7 mouse cellular contexts compared by ENCODE assay signal in the genomic region with DNA sequence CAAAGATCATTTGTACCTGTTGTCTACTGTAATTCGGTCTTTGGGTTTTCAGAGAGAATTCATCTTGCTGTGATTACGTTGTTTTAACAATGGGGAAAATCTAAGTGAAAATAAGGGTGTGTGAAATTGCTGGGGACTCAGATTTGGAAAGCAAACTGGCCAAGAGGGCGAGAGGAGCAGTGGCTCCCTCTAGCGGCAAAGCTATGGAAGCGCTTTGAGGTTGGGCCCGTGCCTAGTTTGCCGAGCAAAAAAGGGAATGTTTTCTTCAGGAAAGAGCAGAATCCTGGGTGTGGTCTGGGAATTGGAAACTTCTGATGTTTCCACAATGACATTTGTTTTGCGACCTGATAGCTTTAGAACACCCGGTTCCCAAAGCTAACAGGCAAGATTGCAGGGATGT.
DNase-seq lines count a peak whose midpoint lies in the region; ATAC-seq lines count a peak whose summit lies in the region.

No protein-coding gene starts in this region.

- peak; percentile 8 for DNase-seq in ovary, postnatal 10 days (ENCODE audit: low spot score)
- no peak for DNase-seq in ovary, adult 18-20 months (ENCODE audit: low spot score)
- DNase-seq in WW6 (ENCODE audit: low read depth, low spot score): peak; percentile 9
- DNase-seq in cerebellum, adult 9-11 months: peak; percentile 16
- DNase-seq in left cerebral cortex, postnatal 25 days (ENCODE audit: low spot score in 2 of 2): peak; percentile 17 to 23
- peak; percentile 71 for DNase-seq in retina, embryonic 14.5 days (ENCODE audit: low spot score)

- intact Hi-C loops in left cerebral cortex, postnatal 25 days (cut with DNase I): loop anchor here (2.0 to 10.0 kb wide), 2 partner anchors 204 to 1058 kb away; no protein-coding TSS in a partner anchor

- peak; percentile 73 for ATAC-seq in granulocyte monocyte progenitor cell, adult 5-6 weeks (replicated peaks; ENCODE audit: poor library complexity, severe bottlenecking)
